Mouse (Mus musculus) E14TG2a.4 (cell line): ENCODE results near the gene Rab44.

Experiments used
- CTCF ChIP-seq: conservative IDR thresholded peaks from 2 replicates; pipeline ENCODE4 v1.5.1; 2014; ENCODE audit warnings: low read length
- POU5F1 ChIP-seq: IDR thresholded peaks from 2 replicates; pipeline ENCODE4 v1.6.1; 2014; ENCODE audit warnings: low read length, borderline replicate concordance

GRCm38 (mm10) chr17:29145101-29145500 is 31.2 kb downstream of the Rab44 start:
- no peak for TF ChIP-seq CTCF
- TF ChIP-seq POU5F1, result no peak
